Mouse (Mus musculus): ENCODE measurements around the gene Gm28729.
"Not testable (repeated sequence)": the region's sequence is repeated elsewhere in the genome, so short reads cannot be mapped to it uniquely, and the experiment has no call there.

The Gm28729 gene

DNA sequence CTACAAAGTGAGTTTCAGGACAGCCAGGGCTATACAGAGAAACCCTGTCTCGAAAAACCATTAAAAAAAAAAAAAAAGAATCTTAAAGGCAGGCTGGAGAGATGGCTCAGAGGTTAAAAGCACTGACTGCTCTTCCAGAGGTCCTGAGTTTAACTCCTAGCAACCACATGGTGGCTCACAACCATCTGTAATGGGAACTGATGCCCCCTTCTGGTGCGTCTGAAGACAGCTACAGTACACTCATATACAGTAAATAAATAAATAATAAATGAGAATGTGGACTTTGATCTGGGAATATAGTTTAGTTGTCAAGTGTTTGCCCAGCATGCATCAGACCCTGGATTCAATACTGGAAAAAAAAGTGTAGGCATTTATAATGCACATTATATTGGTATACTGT, 3.5 kb downstream of the Gm28729 start:
- not testable (repeated sequence) for DNase-seq (ENCODE audit: low spot score in 2 of 2)

DNA sequence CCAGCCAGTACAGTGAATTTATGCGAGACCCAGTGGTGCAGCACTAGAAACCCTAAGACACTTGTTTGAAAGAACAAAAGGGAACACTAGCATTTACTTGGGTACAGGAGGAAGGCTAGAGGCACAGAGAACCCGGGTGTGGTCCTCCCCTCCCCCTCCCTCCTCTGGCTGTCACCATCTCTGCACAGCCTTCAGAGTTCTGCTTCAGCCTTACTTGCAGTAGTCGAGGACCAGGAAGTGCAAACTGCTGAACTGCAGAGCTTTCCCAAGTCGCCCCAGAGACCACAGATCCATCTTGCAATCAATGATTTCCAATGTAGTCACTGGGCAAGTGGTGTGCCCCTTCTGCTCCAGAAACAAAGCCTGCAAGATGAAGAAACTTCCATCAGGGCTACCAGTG, 7.6 kb downstream of the Gm28729 start:
- no peak for DNase-seq (ENCODE audit: low spot score in 2 of 2)

- no peak for DNase-seq (ENCODE audit: low spot score in 2 of 2)
These were observed 8.3 kb downstream of the Gm28729 start for GRCm38 (mm10) chr9:96516806-96517205.

DNA sequence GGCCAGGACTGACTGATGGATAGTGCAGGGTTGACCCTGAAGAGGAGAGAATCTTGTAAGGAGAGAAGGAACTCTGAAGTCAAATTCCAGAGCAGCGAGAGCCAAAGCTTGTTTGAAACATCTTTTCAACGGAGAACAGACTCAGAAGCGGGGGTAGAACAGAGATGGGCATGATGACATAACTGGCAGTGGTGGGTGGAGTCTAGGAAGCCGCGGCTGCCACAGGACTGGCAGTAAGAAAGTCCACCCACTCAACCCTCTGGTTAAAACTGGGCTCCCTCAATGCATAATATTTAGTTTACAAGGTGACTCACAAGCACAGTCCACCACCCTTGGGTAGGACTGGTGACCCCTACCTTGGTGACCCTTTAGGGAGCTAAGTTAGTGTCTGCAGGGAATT, 9.3 kb downstream of the Gm28729 start:
- DNase-seq (ENCODE audit: low spot score in 2 of 2): peak in 1 of 2 experiments; percentile 28

DNA sequence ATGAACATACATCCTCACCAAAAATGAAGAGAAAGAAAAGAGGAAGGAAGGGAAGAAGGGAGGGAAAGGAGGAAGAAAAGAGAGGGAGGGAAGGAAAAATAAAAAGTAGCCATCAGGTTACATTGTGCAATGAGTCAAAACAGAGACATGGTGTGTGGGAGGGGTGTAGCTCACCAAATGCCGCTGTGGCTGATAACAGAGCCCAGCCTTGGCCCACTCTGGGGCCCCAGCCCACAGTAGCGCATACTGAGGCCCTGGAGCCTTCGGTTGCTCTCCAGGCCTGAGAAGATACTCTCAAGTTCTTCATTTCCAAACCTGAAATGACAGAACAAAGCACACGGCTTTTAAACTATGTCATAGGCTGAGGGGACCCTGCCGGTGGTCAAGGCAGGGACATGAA, 10.8 kb downstream of the Gm28729 start:
- no peak for DNase-seq (ENCODE audit: low spot score in 2 of 2)

DNA sequence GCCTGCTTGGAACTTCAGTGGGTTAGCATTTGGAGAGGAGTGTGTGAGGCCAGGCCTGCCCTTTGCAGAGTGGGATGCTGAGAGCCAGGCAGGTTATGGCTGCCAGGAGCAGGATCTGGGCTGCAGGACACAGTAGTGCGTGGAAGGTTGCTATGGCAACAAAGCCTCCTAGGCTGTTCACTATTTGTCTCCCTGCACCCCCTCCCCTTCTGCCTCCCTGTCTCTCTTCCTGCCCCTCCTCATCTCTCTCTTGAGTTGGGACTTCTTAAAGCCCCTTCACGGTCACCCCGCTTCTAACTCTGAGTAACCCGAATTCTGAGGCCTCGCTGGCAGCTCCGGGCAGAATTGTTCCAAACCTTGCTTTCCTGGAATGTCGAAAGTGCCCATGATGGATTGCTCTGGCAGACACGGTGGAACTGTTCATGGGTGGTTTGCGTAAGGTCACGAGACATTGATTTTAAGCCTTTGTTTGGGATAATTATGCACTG, 19.0 kb downstream of the Gm28729 start:
- DNase-seq (ENCODE audit: low spot score in 2 of 2): no peak

GRCm38 (mm10) chr9:96505156-96505555, 19.9 kb downstream of the Gm28729 start:
- no peak for DNase-seq (ENCODE audit: low spot score in 2 of 2)

- DNase-seq (ENCODE audit: low spot score in 2 of 2): no peak
These were observed 20.8 kb downstream of the Gm28729 start for GRCm38 (mm10) chr9:96504116-96504895.

GRCm38 (mm10) chr9:96502856-96503610, 22.0 kb downstream of the Gm28729 start:
- no peak for DNase-seq (ENCODE audit: low spot score in 2 of 2)

- no peak for DNase-seq (ENCODE audit: low spot score in 2 of 2)
These were observed 23.8 kb downstream of the Gm28729 start for GRCm38 (mm10) chr9:96501217-96501616.

DNA sequence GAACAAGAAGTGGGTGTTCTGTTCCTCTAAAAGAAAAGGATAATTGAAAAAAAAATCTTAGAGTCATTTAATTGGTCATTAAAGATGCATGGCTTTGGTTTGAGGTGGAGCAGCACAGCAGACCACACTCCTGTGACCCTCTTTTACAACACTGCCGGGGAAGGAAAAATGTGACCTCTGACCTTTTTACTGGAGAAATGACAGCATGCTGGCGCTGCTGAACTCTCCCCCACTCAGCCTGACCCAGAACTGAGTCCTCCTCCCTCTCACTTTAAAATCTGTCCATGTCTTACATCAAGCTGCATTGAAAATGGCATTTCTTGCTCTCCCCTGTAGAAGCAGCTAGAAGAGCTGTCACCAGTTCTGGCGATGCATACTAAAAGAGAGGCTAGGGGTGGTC, 31.9 kb downstream of the Gm28729 start:
- no peak for DNase-seq (ENCODE audit: low spot score in 2 of 2)

GRCm38 (mm10) chr9:96491810-96492209, 33.3 kb downstream of the Gm28729 start:
- DNase-seq (ENCODE audit: low spot score in 2 of 2): no peak

GRCm38 (mm10) chr9:96487869-96488268, 37.2 kb downstream of the Gm28729 start:
- not testable (repeated sequence) for DNase-seq (ENCODE audit: low spot score in 2 of 2)

GRCm38 (mm10) chr9:96483648-96484047, 41.4 kb downstream of the Gm28729 start:
- DNase-seq (ENCODE audit: low spot score in 2 of 2): no peak

- no peak for DNase-seq (ENCODE audit: low spot score in 2 of 2)
These were observed 42.0 kb downstream of the Gm28729 start for GRCm38 (mm10) chr9:96483028-96483427.

DNA sequence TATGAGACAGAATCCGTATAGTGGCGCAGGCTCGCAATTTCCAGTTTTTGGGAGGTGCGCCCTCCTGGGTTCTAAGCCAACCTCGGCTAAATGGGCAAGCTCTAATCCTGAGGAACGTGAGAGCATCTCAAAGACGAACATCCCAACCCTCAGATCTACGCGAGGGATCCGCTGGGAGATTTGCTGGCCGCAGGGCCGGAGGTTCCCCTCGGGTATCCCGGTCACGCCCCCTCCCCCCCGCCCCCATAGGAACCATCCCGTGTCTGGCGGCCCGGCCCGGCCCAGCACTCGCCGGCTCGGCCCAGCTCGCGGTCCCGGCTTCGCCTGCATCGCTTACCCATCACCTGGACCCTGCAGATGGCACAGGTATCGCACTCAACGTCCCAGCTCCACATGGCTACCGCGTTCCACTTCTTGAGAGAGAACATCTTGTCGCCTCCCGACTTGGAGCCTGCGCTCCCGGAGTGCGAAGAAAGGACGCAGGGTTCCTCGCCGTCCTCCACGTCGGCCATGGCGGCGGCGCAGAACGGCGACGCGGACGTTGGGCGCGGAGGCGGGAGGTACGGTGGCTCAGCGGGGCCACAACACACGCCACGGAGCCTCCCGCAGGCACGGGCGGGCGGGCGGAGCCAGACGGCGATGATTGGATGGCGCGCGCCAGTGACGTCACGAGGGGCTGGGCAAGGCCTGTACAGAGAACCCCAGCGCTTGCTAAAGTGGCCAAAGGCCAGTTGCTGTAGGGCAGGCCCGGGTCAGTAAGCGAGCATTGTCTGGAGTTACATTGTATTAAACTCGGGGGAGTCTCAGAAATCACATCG, 46.8 kb downstream of the Gm28729 start, which contains the start of gene Rnf7:
Gene Rnf7, minus strand, starts transcription at position 605 of the 818 bp plus-strand sequence.
- DNase-seq (ENCODE audit: low spot score in 2 of 2): peak; percentile 99

DNA sequence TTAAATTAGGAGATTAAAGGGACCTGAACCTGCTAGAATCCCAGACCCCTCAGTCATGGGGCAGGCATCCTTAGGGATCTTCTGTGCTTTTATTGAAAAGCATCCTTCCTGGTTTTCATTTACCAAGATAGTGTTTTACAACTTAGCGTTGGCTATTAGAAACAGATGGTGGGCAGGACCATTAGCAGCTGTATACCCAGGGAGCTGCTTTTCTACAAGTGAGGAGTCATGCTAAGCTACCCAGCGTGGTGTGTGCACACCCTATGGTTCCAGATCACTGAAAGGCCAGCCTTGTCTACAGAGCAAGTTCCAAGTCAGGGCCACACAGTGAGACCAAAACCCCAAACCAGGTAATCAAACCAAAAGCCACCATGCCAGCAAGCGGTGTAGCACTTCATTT, 52.7 kb downstream of the Gm28729 start:
- no peak for DNase-seq (ENCODE audit: low spot score in 2 of 2)

GRCm38 (mm10) chr9:96471681-96472080, 53.4 kb downstream of the Gm28729 start:
- not testable (repeated sequence) for DNase-seq (ENCODE audit: low spot score in 2 of 2)

- DNase-seq (ENCODE audit: low spot score in 2 of 2): no peak
These were observed 54.6 kb downstream of the Gm28729 start for GRCm38 (mm10) chr9:96470266-96470974.

GRCm38 (mm10) chr9:96469556-96470265, 55.4 kb downstream of the Gm28729 start:
- DNase-seq (ENCODE audit: low spot score in 2 of 2): no peak

GRCm38 (mm10) chr9:96463708-96464107, 61.4 kb downstream of the Gm28729 start:
- peak in 1 of 2 experiments; percentile 16 for DNase-seq (ENCODE audit: low spot score in 2 of 2)
